Mouse (Mus musculus) left cerebral cortex, postnatal 36 days (tissue): ENCODE measurements around the gene Dhx30. TPM values are rescaled to one million over a fixed set of nuclear protein-coding genes. Genes with fewer than 3 reads are reported as not detected.
"Not testable (repeated sequence)": the region's sequence is repeated elsewhere in the genome, so short reads cannot be mapped to it uniquely, and the experiment has no call there.

Experiments used
- DNase-seq, 2 experiments: peaks; one replicate each; pipeline ENCODE4 v3.0.0; 2021 to 2022; ENCODE audit warnings: low spot score in 2 of 2, mixed read lengths in 1 of 2
- intact Hi-C: fragments of 180-260 bp; cut with DNase I; formaldehyde crosslinking; loops from one replicate; pipeline ENCODE4 v1.15.1; 2025
- total RNA-seq, 2 experiments: library from RNA; stranded (reverse); gene quantifications; 2 replicates each; pipeline ENCODE4 v1.2.3; 2021

Gene Dhx30
- total RNA-seq, 2 experiments from 2014 or later = 163 to 166 TPM

DNA sequence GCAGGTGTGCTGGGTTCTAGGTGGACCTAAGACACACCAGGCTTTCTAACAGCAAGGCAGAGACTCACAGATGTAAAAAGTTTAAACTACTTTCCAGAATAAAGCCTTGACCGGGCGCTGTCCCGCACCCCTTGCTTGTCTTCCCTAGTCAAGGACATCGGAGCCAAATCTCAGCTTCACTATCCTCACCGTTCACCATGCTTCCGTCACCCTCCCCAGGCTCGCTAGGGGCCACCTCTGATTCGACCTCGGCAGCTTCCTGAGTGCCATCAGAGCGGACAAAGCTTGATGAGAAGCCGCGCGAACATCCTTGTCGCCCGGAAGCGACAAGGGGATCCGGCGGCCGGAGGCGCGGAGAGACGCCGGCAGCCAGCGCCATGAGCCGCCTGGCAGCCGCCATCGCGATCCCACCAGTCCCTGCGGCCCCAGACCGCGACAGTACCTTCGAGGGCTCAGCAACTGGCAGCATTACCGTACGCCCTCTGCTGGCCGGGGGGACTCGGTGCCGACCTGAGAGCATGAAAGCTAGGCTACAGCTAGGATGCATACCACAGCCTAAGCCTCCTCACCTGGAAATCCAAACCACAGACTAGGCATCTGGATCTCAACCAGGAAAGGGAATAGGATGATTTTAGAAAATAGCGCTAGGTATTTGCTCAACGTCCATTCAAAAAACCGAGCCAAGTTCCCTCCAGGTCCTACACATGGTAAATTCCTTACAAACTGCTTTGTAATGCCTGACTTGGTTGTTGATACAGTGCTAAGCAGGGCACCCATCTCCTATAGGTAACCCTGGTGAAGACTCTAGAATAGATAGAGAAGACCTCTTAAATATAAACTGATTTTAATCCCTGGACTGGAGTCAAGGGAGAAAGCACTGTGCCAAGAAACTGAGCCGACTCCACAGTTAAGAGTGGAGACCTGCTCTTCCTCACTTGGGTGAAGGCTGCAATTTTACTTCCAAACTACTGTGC, 16.7 kb downstream of the Dhx30 start:
- intact Hi-C loops = loop anchor here (5.0 kb wide), 1 partner anchor 196 kb away; no protein-coding TSS in a partner anchor
- peak; percentile 92 to 94 for DNase-seq

DNA sequence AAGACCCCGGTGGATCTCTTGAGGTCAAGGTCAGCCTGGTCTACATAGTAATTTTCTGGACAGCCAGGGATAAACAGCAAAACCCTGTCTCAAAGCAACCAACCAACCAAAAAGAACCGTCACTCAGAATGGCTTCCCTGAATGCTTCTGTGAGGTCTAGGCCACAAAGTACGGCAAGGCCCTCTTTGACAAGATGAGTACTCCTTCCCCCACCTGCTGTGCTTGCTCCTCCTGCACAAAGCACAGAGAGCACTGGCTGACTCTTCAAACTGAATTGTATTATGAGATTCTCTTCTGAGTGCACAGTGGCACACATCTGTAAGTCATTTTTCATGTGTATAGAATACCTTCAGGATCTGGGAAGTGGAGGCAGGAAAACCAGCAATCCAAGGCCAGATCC, 19.8 kb downstream of the Dhx30 start:
- intact Hi-C loops = no loop called here
- DNase-seq = no peak

DNA sequence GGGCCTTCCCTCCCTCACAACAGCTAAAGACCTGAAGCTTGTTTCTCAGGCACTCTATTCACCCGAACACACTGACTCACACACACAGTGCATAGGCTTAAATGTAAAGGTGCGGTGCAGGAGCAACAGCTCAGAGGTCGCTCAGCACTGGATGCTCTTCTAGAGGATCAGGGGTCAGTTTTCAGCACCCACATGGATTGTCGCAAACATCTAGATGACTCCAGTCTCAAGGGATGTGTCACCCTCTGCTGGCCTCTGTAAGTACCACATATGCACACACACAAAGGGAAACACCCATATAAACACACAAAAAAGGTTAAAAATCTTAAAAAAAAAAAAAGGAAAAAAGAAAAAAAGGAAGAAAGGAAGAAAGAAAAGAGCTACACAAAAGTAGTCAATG, 22.9 kb downstream of the Dhx30 start:
- intact Hi-C loops = no loop called here

DNA sequence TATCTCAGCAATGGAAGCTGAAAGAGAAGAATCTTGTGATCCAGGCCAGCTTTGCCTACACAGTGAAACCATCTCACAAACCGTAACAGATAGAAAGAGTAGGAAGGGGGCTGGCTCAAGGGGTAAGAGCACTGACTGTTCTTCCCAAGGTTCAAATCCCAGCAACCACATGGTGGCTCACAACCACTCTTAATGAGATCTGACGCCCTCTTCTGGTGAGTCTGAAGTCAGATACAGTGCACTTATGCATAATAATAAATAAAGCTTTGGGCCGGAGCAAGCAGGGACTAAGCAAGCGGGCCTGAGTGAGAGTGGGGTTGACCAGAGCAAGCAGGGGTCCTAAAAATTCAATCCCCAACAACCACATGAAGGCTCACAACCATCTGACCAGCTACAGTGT, 24.3 kb downstream of the Dhx30 start:
- intact Hi-C loops = no loop called here
- DNase-seq = no peak

More for the DNA sequence above, 22.9 kb downstream of the Dhx30 start:
- no peak for DNase-seq

DNA sequence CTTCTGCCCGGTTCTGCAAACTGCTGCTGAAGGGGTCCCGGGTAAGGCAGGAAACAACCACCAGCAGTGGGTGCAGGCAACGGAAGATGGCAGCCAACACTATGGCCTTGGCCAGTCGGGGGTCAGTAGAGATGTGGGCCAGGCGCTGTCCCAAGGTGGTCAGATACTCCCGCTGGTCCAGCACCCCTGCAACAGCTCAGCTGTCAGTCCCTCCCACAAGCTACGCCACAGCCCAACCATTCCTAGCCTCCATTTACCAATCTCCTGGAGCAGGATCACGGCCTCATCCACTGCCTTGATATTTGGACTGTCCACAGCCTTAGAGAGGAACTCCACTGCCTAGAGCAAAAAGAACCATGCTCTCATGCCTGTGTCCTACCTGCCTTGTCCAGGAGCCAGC, 31.9 kb downstream of the Dhx30 start:
- no peak for DNase-seq
- intact Hi-C loops = no loop called here

DNA sequence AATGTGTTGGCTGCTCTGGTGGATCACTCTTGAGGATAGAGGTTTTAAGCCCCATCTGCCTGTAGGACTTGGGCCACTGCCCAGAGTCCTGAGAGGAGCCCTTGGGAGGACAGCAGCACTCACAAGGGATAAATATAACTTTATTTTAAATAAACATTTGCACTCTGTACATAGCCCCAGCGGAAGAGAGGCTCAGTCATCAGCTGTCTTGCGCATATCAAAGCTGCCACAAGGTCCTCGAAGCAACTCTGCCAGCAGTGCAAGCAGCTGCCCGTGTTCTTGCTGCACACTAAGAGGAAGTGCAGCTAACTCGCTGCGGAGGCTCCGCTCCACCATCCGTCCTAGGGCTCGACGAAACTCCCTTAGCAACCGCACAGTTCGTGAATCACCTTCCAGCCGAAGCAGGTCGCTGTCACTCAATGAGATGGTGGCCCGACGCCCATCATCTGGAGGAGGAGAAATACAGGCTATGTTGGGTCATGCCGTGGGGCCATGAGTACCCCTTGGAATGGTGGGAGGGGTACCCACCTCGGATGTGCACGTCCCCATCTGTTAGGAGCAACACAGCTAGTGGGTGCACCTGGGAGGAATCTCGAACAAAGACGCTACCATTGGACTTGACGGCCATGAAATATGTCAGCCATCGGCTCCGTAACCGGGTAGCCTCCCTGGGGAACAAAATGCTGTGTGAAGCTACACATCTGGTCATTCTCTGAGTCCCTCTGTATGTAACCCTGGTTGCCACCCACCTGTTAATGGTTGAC, 33.2 kb downstream of the Dhx30 start:
- intact Hi-C loops = no loop called here
- no peak for DNase-seq

DNA sequence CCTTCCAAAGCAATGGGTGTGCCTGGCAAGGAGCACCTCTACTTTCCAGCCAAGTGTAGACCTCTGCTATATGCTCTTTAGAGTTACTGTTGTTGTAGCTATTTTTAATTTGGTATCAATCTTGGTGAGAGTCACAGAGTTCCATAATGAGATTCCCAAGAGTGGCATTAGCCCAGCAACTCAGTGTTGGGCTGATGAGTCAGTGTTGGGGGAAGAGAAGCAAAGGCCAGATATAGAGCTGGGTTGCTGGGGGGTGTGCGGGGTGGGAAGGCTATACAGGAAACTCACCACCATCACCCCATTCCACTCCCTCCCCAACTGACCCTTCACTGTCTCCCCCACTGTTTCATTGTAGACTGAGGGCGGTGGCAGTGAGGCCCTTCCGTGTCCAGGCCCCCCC, 36.6 kb downstream of the Dhx30 start:
- DNase-seq = no peak

DNA sequence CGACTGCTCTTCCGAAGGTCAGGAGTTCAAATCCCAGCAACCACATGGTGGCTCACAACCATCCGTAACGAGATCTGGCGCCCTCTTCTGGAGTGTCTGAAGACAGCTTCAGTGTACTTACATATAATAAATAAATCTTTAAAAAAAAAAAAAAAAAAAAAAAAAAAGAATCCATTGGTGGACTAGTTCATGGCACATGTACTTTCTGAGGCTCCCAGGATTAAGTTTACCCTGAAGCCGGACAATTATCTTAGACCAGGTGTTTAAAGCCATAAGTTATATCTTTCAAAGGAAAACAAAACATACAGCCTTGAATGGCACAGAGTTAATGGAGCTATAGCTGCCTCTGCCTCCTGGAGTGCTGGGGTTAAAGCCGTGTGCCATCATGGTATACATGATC, 41.2 kb downstream of the Dhx30 start:
- DNase-seq, intact Hi-C loops: not testable (repeated sequence)

More for the DNA sequence above, 36.6 kb downstream of the Dhx30 start:
- intact Hi-C loops = no loop called here

DNA sequence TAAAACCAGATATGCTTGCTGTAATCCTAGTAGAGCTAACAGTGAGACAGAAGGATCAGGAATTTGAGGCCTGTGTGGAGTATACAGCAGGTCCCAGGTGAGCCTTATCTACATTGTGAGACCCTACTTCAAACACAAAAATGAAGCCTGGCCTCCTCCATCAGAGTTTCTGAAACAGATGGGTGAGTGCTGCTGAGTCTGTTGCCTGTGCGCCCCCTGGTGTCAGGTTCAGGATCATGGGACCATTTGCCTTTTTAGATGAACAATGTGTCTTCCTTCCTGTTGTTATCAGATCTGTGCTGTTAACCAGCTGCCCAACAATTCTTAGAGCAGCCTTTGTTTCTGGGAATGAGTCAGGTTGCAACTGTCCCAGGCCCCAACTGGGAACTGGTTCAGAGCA, 45.8 kb downstream of the Dhx30 start:
- DNase-seq = peak; percentile 60 to 80
- intact Hi-C loops = loop anchor here (1.0 to 2.0 kb wide), 2 partner anchors 87 to 177 kb away; no protein-coding TSS in a partner anchor

DNA sequence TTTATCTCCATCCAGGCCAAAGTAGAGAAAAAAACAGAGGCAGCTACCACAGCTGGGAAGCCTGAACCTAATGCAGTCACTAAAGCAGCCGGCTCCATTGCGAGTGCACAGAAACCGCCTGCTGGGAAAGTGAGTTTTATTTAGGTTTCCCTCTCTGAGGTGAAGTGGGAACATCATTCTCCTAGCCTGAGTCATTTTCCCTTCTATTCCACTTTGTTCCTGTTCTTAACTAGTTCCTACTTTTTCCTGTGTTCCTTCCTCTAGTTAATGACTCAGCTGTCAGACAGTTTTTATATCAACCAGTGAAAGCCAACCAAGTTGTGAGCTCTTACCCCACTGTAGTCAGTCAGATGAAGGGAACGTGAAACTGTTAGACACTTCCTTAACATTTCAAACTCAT, 46.6 kb downstream of the Dhx30 start:
- DNase-seq = no peak
- intact Hi-C loops = loop anchor here (1.0 kb wide), 1 partner anchor 86 kb away; no protein-coding TSS in a partner anchor

DNA sequence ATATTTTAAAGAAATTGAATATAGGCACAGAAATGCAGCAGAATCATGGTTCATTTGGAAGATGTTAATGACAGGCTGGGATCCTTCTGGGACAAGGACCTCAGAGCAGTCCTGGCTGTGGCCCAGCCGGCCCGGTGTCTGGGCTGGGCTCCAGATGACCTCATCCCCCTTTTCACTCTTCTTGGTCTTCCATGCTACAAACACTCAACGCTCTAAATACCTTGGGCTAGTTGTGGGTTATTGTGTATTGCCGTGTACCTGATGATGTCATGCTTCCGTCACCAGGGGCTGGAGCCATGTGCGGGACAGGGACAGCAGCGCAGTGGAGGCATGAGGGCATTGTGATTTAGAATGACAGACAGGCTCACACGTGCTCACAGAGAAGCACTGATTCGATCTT, 47.3 kb downstream of the Dhx30 start:
- DNase-seq = no peak
- intact Hi-C loops = no loop called here

DNA sequence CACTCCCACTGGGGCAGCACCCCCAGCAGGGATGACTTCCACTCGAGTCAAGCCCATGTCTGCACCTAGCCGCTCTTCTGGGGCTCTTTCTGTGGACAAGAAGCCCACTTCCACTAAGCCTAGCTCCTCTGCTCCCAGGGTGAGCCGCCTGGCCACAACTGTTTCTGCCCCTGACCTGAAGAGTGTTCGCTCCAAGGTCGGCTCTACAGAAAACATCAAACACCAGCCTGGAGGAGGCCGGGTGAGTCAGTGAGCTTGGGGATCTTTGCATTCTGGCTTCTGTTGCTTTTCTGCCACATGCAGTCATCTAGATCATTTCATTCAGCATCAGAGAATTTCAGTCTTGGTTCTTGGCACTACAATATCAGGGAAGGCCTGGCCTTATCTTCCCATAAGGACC, 48.9 kb downstream of the Dhx30 start:
- intact Hi-C loops = no loop called here
- no peak for DNase-seq

DNA sequence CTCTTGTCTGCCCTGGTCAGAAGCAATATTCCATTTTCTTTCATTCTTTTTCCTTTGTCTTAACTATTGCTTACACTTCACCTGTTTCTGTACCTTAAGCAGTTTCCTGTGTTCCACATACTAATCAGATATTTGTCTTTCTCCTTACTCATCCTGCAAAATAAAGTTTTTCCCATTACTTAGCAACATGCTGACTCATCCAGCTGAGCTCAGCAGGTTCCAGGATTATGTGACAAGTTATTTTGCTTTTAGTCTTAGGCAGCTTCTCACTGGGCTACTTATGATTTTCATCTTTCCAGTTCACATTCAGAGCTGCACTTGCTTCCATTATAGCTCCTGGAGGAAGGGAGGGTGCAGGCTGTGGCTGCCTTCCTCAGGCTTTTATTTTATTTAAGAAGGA, 53.0 kb downstream of the Dhx30 start:
- intact Hi-C loops = no loop called here
- no peak for DNase-seq

DNA sequence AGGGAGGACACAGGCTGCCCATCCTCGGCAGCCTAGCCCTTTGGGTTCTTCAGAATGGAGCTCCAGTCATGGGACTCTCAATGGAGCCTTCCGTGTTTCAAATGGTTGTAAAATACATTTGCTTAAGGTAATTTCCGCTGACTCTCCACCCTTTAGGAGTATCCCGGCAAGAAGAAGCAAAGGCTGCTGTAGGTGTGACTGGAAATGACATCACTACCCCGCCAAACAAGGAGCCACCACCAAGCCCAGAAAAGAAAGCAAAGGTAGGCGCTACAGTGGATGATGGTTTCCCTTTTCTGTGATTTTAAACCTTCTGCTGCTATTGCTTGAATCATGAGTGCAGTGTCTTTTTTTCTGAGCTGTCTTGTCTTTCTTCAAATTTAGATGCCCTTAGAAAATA, 54.8 kb downstream of the Dhx30 start:
- DNase-seq = no peak
- intact Hi-C loops = no loop called here

DNA sequence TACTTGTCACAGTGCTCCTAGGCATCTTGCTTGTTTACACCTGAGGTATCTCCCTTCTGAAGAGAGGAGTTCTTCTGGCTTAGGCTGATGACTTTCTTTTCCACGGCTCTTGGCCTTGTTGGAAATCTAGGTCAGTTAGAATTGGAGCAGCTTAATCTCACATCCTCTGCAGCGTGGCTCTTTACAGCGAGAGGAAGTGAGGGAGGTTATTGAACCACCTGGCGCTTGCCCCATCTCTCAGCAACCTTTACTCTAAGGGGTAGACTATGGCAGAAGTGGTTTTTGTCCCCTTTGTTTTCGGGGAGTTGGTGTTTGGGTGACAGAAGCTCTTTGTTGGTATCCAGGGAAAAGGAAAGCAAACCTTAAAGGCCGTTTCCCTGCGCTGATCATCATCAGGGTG, 55.2 kb downstream of the Dhx30 start:
- intact Hi-C loops = no loop called here

DNA sequence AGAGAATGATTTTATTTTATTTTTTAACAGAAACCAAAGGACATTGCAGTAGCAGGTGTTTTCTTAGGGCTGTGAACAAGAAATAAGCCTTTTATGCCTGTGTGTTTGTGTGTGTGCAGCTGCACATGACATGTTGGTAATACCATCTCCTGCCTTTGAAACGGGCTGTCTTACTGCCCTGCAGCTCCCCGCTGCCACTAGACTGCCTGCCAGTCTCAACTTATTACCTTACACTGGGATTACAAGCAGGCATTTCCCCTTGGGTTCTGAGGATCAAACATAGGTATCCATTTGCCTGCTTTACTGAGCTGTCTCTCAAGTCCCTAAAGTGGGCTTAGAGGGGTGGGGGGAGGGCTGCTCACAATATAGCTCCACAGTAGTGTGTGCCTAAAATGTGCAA, 56.9 kb downstream of the Dhx30 start:
- no peak for DNase-seq
- intact Hi-C loops = no loop called here

More for the DNA sequence above, 55.2 kb downstream of the Dhx30 start:
- DNase-seq = no peak

DNA sequence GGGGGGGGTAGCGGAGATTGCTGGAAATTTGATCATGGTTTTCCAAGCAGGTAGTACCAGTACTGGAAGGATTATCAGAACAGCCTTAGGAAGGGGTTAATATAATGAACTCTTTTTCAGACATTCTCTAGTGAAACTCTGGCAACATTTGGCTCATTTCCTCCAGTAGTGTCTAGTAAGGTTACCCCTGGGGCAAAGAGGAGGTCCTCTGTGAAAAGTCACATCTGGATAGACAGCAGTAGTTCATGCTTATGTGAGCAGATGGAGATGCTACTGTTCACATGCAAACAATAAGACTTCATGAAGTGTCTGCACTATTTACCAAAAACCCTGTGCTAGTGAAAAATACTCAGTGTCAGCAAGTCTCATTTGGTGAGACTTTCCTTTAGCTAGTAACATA, 60.4 kb downstream of the Dhx30 start:
- intact Hi-C loops = no loop called here
- no peak for DNase-seq

DNA sequence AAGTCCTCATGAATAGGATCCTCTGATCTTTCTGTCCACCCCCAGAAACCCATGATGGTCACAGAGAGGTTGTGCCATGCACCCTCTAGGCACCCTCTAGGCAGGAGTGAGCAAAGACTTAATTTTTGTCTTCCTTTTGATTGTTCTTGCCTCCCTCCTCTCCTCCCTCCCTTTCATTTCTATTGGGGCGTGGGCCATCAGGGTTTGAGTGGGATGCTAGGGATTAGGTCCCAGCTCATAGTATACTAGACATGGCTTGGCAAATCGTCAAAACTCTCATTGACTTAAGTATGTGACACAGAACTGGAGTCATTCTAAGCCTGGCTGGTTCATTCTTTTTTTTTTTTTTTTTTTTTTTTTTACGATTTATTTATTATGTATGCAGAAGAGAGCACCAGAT, 62.8 kb downstream of the Dhx30 start:
- no peak for DNase-seq
- intact Hi-C loops = no loop called here

DNA sequence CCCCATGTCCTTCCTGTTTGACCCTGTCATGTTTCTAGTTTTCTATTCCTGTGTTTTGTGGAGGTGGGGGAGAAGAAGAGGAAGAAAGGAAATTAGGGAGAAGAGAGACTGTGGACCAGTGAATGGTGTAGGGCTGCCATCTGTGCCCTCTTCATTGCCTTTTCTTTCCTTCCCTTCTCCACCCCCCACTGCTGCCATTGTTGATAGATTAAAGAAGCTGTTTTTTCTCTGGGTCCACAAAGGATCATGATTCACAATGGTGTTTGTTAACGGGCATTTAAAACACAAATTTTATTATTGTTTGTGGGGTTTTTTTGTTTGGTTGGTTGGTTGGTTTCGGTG, 63.6 kb downstream of the Dhx30 start:
- no peak for DNase-seq
- intact Hi-C loops = no loop called here

DNA sequence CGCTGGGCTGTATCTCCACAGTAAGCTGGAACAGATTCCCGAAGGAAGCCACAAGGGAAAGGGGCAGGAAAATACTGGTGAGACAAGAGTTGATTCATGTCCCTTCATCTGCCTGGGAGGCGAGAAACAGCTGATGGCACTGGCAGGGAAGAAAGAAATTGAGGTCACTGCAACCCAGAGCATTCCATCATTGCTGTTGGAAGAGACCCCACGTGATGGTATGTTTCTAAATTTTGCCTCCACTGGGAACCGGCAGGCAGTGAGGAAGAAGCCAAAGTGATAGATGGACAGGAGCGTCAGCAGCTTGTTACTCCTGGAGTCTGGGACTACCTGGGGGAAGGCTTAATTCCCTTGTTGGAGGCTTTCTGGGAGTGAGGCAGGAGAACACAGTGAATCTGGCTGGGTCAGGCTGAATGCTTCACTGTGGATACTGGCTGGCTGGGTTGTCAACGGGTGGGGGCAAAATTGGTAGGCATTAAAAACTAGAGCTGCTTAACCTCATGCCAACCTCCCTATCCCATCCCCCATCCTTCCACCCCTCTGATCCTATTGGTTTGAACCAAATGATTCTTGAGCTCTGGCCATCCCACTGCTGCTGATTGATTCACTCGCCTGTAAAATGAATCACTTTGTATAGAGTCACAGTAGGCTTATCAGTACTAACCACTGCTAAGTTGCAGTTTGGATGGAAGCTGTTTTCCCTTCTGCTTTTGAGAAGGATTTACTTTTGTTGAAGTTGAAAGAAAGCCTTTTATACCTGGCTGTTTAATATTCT, 64.1 kb downstream of the Dhx30 start:
- intact Hi-C loops = no loop called here
- peak; percentile 56 to 60 for DNase-seq
